Comparison of ENCODE assay signal across 14 mouse cellular contexts in the genomic region with DNA sequence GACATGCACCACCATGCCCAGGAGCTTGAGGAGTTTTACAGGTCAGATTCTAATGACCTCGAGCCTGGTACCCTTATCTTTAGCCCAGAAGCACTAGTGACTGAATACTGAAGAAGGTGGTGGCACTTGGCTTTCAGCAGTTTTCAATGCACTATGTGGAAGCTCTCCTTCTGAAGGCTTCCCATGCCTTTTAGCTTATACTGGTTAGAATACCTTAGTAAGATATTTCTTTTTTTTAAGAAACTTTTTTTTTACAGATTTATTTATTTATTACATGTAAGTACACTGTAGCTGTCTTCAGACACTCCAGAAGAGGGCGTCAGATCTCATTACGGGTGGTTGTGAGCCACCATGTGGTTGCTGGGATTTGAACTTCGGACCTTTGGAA. TPM values are rescaled to one million over a fixed set of nuclear protein-coding genes. Genes with fewer than 3 reads are reported as not detected.
"Had no signal": no experiment of that assay in that cellular context is flagged by ENCODE, and none has a peak within 500 bp of the region (broad histone marks: within the 10 kb centered on the region; RNA-seq: fewer than 3 reads in every experiment).

No protein-coding gene starts in this region.

RNA-seq across cellular contexts. Expression of a gene that starts 19.1 kb away (rescaled TPM):
- total RNA-seq: megakaryocyte progenitor cell, adult 5-6 weeks had no signal
- polyA plus RNA-seq: liver, embryonic 13.5 days; lung, embryonic 14.5 days; lung, embryonic 16.5 days; midbrain, embryonic 10.5 days; midbrain, embryonic 12.5 days; midbrain, embryonic 14.5 days; midbrain, embryonic 16.5 days; neural tube, embryonic 11.5 days; neural tube, embryonic 13.5 days; neural tube, embryonic 15.5 days; small intestine, adult 2 months; stomach, embryonic 15.5 days; stomach, postnatal 0 days had no signal
